Mouse (Mus musculus) skeletal muscle tissue, adult 2 months (tissue): ENCODE results near the gene Dusp8.
A peak's percentile ranks its signal among the peaks of the same experiment; 100 is the strongest.
"Not testable (repeated sequence)": the region's sequence is repeated elsewhere in the genome, so short reads cannot be mapped to it uniquely, and the experiment has no call there.

Experiments used
- DNase-seq: peaks from one replicate; pipeline ENCODE4 v3.0.0-alpha.2; 2012; ENCODE audit warnings: low read depth, low spot score

Gene Dusp8

GRCm38 (mm10) chr7:142095183-142095931 is at the start of gene Dusp8:
Dusp8 (minus strand) TSS chr7:142095843.
- DNase-seq: peak; percentile 93

DNA sequence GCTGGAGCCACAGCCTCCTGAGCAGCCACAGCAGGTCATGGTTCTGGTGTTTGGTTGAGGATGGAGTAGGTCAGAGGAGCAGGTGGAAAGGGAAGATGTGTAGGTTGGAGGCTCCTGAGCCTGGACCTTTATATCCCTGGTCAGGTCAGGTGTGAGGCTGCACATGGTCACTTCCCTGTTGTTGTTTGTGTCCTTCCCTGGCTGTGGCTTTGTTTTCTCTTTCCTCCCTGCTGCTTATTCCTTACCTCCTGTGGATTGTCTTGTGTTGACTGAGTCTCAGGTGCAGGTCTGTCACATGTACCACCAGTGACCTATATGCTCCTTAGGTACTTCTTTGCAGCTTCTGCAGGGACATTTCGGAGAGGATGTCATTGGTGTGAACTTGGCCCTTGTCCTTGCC is 48.9 kb upstream of the Dusp8 start, which contains the start of gene Gm45337:
Gm45337 (minus strand) TSS at position 101 of the 400 bp plus-strand sequence.
- no peak for DNase-seq

DNA sequence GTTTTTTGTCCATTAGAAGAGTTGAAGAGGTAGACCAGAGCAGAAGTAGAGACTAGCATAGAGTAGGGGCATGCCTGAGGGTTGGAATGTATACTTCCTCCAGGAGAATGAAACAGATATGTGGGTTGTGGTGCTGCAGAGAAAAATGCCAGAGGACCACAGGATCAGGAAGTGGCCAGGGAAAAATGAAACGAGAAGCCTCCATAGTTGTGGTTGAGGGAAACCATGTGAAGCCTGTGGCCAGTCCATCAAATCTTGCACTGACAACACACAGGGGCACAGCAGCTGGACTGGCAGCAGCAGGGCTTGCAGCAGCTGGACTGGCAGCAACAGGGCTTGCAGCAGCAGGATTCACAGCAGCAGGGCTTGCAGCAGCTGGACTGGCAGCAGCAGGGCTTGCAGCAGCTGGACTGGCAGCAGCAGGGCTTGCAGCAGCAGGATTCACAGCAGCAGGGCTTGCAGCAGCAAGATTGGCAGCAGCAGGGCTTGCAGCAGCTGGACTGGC is 47.9 kb upstream of the Dusp8 start:
- DNase-seq: not testable (repeated sequence)

- DNase-seq: no peak
These were observed 45.1 kb upstream of the Dusp8 start for GRCm38 (mm10) chr7:142140696-142141095.

- DNase-seq: not testable (repeated sequence)
These were observed 40.3 kb upstream of the Dusp8 start, which contains the start of gene Gm39115 for GRCm38 (mm10) chr7:142135934-142136333. Gm39115 (minus strand) TSS chr7:142136034.

- DNase-seq: no peak
These were observed 38.8 kb upstream of the Dusp8 start for GRCm38 (mm10) chr7:142134206-142134995.

GRCm38 (mm10) chr7:142128843-142129242 is 33.2 kb upstream of the Dusp8 start:
- DNase-seq: no peak

GRCm38 (mm10) chr7:142120629-142121028 is 25.0 kb upstream of the Dusp8 start, which contains the start of gene Gm45618:
Gm45618 (minus strand) TSS chr7:142120729.
- DNase-seq: not testable (repeated sequence)

- no peak for DNase-seq
These were observed 24.0 kb upstream of the Dusp8 start for GRCm38 (mm10) chr7:142119632-142120031.

DNA sequence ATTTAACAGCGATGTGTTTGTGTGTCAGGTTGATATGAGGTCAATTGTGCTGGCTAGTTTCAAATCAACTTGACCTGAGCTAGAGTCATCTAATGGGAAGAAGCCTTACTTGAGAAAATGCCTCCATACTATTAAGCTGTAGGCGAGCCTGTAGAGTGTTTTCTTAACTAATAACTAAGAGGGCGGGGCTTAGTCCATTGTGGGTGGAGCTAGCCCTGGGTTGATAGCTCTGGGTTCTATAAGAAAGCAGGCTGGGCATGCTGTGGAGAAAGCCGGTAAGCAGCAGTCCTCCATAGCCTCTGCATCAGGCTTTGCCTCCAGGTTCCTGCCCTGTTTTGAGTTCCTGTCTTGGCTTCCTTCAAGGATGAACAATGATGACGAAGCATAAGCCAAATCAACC is 9.1 kb upstream of the Dusp8 start:
- DNase-seq: no peak

GRCm38 (mm10) chr7:142097776-142098175 is 2.1 kb upstream of the Dusp8 start:
- peak; percentile 79 for DNase-seq

DNA sequence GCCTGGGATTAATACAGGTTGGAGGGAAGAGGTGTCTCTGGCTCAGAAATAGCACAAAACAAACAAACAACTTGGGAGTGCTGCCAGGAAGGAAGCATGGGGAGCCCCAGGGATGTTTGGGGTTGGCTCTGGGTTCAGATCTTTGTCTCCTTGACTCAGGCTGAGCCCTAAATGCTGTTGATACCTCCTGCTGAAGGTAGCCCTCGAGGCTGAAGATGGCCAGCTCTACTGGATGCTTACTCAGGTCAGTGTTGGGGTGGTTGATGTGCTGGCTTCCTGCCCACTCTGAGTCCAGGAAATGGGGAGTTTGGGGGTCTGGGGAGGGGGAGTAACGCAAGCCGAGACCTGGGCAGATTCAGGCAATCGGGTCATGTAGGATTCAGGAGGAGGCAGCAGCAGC is 1.1 kb upstream of the Dusp8 start:
- no peak for DNase-seq

DNA sequence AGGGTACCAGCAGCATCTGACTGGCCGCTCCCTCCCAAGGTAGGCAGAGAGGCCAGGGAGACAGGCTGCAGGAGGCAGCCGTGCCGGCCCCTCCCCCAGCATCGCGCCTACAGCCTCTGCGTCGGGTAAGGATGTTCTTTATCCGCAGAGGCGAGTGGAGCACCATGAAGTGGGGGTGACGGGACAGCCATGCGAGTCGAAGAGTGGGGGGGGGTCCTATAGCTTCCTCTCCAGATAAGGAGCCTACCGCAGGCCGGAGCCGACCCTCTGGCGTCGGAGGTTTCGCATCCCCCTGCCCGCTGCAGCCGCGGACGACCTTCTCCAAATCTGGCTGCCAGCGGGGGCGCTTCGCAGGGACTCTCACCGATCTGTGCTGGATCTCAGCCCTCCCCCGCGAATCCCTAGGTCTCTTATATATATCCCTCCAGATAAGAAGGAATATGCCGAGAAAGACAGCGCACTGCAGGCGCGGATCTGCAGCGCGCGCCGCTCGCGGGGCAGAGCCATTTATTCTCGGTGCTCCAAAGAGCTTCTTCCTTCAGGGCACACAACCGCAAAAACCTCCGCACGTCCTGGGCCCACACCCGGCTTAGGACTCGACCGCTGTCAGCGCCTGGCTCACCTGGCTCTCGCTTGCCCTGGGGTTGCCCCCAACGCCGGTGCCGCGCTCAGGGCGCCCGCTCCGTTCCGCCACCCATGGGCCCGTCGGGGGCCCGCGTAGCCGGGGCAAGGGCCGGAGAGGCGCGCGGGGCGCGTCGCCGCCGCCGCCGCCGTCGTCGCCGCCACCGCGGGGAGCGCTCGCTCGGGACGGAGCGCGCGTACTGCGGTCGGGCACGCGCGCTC is 1.1 kb downstream of the Dusp8 start:
- no peak for DNase-seq

GRCm38 (mm10) chr7:142093696-142094240 is 1.9 kb downstream of the Dusp8 start:
- DNase-seq: no peak

DNA sequence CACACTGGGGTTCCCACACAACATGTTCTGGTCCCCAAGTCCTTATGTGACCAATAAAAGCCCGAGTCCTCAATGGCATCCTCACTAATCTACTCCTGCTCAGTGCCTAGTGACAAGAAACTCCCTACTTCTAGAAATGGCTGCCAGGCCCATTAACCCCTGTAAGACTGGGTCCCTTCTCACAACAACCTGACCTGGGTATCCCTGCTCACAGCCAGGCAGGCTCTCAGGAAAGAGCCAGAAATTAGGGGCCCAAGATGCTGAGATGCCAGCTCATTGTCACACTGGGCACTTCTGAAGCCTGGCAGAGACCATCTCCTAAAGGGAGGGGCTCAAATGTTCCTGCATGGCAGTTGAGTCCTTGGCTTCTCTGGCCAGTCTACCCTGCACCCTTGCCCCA is 2.7 kb downstream of the Dusp8 start:
- no peak for DNase-seq

- DNase-seq: no peak
These were observed 3.8 kb downstream of the Dusp8 start for GRCm38 (mm10) chr7:142091848-142092247.

GRCm38 (mm10) chr7:142089648-142090447 is 5.8 kb downstream of the Dusp8 start:
- DNase-seq: no peak

DNA sequence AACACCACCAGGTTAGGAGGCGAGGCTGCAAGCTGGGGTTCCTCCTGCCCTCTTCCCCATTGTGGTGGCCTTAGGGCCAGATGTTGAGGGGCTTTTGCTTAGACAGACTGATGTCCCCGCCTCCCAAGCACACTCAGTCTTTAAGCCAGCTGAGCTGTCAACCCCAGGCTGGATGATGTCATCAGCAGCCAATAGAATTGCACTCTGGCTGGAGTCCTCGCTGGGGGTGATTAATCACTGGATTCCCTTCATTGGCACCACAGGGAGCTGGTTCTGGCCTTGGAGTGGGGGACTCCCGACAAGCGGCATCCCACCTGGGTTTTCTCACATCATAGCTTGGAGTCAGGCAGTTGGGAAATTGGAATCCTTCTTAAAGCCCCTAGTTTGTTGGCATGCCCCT is 6.8 kb downstream of the Dusp8 start:
- no peak for DNase-seq

DNA sequence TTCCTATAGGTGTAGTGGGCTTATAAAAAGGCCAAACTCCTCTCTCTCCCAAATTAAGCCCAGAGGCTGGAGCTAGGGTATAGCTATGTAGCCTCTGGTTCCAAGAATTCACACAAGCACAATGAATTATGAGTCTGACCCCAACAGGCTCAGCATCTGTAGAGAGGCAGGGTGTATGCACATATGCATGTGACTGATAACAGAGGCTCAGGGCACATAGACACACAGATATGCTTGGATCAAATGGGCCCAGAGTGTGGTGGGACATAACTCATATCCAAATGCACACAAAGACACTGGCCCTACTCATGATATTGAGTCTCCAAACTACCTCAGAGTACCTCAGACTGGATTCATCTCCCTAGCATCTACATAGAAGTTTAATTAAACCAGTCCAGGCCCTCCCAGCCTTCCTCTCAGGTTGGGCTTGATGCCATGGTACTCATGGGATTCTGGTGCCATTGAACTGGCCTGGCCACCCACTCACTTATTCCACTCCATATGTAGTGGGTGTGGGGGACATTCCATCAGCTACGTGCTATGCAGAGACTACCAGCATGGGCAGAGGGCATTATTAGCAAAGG is 8.5 kb downstream of the Dusp8 start:
- no peak for DNase-seq
